Mouse (Mus musculus) ovary, postnatal 14 days (tissue): ENCODE data around the gene Med28.

Experiments used
- DNase-seq: peaks from one replicate; pipeline ENCODE4 v3.0.0; 2022; ENCODE audit warnings: low spot score

Gene Med28

DNA sequence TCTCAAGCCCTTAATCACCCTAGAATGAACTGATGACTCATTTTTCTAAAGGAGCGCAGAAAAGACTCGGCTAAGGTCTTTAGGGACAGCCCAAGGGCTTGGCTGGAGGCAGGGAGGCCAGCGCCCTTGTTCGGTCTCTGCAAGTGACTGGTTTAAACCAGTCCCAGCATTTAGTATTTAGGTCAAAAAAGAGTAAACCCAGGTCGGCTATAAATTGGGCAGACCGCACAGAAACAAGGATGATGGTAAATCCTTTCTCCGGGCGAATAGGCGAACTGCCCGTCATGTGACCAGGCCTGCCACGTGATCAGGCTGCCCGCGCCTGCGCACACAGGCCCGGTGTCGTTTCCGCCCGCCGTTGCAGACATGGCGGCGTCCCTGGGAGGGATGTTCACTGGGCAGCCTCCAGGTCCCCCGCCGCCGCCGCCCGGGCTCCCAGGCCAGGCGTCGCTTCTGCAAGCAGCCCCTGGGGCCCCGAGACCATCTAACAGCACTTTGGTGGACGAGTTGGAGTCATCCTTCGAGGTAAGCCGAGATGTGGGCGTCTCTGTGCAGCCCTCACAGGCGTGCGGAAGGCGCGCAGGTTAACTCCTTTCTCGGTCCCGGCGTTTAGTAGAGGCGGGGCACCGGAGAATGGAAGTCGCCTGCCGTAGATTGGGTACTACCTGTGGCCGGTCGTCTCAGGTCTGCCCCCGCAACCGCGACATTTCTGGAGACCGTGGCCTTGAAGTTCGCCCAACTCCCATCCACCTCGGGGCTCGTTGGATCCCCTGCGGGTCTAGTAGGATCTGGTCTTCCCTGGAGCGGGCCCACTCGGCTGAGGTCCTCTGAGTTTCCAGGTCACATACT lies at the start of gene Med28:
Gene Med28 (plus strand): TSS at position 270 of the 849 bp plus-strand sequence.
- DNase-seq, result peak; percentile 94

DNA sequence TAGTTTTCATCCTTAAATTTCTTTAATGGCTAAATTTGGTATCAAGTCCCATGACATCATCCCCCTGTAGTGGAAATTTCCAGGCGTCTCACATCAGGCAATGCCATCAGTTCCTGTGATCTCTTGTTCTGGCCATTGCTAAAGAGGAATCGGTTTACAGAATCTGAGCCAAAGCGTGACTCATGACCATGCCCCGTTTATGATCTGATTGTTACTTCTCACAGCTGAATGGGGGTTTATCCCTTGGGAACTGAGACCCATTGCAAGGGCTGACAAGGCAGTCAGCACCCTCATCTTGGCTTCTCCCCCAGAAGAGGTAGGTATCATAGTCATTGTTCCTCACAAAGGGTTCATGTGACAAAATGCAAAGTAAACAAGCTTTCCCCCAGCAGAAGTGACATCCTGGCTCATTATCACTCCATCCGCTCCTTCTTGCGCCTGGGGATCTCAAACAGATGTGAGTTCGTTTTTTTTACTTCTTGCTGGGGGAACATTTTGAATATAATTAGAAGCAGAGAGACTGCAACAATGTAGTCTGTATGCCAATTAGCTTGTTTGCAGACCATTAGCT lies 47.1 kb upstream of the Med28 start:
- no peak for DNase-seq

DNA sequence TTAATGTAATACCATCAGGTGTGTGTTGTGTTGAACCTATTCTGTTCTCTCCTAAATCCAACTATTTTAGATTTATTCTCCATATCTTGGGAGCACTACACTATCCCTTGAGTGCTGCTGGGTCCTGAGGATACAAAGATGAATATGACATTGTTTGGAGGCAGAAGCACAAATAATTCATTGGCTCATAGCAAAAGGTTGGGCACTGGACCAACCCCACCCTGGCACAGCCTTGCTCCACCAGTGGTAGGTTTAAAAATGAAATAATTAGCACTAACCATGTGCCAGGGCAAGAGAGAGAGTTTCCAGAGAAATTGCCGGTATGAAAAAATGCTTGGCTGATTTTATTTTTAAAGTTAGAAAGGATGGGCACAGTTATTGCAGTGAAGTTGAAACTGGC lies 46.5 kb upstream of the Med28 start:
- no peak for DNase-seq

DNA sequence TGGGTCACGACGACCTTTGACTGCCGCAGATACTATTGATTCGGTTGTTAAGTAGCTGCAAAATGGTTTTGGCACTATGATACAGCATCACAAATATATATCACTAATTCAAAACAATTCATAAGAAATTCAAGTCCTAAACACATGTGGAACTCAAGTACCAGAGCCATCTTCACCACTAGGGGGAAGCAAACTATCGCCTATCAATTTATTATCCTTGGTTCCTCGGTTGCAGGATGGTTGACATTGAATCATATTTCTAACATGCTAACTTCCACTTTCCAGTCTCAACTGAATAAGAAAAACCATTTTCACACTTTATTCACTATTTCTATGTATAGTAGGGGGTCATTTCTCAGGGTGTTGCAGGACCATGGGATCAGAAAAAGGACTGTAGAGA lies 45.8 kb upstream of the Med28 start:
- DNase-seq, result peak; percentile 51

DNA sequence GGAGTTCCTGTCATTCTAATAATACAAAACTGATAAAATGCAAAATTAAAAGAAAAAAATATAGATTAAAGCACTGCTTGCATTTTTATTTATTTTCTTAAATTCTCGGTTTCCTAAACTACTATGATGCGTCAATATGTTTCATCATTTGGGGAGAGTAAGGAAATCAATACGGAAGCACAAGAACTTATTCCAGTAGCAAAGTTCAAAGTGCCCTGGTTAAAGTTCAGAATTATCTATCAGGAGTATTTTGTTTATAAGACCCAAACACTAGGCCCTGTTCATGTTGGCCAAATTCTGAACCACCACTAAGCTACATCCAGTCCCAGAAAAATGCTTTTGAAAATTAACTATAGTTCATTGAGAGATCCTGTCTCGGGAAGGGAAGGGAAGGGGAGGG lies 45.3 kb upstream of the Med28 start:
- DNase-seq, result no peak

DNA sequence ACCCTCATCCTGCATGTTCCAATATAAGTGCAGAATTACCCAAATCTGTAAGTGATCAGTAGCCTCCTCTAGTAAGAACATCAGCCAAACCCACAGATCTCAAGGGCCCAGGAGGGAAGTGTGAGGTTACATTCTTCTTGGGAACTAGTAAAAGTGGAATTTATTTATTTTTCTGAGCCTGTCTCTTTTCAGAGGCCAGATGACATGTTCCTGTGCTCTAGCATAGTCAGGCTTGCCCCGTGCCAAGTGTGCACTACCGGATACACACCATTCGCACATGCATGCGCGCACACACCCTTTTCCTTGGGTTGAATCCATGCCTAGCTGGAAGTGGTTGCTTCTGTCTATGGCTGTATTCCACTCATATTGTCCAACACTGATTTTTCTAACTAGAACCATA lies 44.3 kb upstream of the Med28 start:
- no peak for DNase-seq

DNA sequence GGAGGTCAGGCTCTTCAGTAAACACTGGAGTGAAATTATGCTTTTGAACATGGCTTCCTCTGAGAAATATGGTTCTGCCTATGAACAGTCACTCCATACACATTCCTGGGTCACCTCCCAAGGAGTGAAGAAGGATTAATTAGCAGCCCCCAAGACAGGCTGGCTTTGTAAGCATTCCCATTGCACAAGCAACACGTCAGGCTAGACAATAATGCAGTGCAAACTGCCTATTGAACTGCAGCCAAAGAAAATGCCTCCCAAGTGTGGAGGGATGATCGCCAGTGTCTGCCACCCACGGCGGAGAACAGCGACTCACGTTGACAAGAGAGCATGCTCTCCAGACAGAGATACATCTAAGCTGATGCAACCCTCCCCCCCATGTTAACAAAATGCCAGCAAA lies 43.7 kb upstream of the Med28 start:
- DNase-seq, result no peak

DNA sequence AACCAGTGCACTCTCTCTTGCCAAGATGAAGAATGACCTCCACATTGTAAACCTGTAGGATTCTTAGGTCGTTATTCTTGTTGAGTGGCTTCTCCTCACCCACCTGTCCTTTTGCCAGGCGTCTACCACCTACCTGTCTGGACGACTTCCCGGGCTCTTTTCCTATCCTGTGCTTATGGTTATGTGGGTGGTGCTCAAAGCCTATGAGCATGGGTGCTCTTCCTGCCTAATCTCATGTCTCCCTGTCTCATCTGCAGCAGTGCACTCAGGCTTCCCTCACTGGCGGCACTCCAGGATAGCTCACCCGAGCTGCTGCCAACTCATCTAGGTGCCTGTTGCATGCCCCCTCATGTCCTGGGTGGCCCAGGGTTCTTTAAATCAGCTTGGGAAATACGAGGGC lies 42.4 kb upstream of the Med28 start:
- no peak for DNase-seq

DNA sequence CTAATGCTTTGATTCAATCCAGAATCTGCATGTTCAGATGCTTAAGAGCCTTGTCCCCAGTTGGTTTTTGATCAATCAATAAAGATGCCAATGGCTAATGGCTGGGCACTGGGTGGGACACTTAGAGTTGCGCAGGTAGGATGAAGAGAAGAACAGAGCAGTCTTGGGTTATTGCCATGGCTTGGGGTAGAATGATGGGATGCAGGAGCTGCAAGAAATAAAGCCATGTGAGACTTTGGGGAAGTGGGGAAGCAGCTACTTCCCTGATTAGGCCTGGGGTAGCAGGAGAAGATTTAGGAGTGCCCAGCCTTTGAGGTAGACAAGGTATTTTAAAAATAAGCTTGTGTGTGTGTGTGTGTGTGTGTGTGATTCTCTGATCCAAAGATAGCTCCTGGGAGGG lies 40.0 kb upstream of the Med28 start:
- no peak for DNase-seq

DNA sequence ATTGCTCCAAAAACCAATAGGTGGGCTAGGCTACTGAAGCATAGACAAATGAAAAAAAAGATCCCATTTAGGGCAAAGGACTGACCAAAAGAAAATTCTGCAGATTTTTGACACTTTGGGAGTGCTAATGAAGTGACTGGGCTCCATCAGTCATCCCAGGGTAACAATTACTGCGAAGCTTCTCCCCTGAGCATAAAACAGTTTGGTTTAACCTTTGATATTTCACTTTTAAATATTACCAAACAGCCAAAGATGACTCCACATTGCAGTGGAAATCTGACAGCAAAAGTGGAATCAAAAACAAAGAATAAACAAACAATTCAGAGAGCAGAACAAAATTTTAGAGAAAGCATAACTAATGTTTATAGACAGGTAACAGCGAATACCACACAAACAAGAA lies 38.9 kb upstream of the Med28 start:
- DNase-seq, result no peak

DNA sequence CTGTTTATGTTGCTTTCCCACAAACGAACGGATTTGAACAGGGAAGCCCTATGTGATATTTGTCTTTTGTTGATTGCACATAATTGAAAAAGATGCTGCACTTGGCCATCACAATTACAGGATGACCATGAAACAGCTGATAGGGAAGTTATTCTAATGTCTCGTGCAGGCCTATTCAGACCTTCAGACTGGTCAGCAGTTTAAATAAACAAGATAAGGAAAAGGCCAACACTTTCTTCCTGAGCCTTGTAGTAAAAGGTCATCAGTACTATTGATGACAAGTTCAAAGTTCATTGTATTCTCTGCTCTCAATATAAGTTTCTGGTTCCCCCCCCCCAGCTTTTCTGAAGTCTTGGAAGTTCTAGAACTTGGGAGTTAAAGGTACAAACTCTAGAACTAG lies 37.4 kb upstream of the Med28 start:
- DNase-seq, result no peak

DNA sequence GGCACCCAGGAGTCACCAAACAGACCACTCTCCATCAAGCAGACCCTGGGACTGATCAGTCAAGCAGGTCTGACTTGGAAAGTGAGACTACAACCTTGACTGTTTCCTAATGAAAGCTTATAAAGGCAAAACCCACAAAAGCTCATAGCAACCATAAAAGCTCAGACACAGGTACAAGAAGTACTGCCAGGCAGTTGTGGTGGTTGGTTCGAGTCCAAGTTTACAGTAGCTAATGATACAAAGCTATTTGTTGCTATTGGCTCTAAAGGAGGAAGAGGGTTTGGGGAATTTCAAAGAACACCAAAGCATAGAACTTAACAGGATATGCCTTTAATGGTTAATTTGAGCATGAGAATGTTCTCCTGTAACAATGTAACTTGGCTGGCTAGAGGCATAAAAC lies 36.4 kb upstream of the Med28 start:
- DNase-seq, result no peak

DNA sequence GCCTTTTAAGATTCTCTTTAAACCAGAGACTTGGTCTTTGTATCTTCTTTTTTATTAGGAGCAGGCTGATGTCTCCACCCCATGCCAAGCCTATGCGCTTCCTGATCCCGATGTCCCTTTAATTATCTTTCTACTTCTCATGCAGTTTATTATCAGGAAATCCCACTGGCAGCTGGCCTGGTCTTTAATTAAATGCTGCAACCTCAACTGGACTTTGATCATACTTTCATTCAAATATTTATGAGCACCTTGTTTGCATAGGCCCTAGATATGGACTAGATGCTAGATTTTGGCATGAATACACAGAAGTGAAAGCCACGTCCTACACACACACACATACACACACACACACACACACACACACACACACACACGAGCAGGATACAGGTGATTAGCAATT lies 28.3 kb upstream of the Med28 start:
- no peak for DNase-seq

DNA sequence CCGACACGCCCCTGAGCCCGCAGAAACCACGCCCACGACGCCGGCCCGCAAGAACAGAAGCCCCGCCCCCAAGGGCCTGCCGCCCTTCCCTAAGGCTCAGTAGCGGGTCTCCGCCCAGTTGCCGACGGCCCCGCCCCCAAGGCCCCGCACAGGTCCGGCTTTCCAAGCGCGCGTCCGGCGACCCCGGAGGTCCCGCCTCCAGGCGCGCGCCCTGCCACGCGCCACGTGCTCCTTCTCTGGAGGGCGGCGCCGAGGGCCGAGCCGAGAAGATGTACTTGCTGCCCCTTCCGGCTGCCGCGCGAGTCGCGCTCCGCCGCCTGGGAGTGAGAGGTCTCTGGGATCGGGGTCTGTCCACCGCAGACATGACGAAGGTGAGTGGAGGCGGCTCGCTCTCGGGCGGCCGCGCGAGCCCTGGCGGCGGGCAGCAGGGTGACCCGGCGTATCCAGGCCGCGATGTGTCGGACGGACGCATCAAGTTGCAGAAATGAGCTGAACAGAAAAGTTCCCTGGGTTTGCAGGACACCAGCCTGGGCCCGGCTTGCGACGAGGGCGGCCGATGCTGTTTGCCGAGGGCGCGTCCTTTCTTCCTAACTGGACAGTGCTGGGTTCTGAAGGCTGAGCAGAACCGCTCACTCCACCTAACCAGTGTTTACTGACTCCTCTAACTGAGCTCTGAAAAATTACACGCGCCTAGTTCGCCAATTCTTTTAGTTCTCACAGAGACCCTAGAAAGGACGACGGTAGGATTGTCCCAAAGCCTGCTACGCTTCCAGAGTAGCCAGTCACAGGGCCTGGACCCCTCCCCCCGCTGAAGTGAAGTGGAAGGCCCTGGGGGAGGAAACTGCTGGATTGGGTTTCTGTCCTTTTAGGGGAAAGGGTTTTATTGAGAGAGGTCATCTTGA lies 26.6 kb upstream of the Med28 start, which contains the start of gene Lap3:
Gene Lap3 (plus strand): TSS at position 184 of the 902 bp plus-strand sequence.
- DNase-seq, result peak; percentile 99

DNA sequence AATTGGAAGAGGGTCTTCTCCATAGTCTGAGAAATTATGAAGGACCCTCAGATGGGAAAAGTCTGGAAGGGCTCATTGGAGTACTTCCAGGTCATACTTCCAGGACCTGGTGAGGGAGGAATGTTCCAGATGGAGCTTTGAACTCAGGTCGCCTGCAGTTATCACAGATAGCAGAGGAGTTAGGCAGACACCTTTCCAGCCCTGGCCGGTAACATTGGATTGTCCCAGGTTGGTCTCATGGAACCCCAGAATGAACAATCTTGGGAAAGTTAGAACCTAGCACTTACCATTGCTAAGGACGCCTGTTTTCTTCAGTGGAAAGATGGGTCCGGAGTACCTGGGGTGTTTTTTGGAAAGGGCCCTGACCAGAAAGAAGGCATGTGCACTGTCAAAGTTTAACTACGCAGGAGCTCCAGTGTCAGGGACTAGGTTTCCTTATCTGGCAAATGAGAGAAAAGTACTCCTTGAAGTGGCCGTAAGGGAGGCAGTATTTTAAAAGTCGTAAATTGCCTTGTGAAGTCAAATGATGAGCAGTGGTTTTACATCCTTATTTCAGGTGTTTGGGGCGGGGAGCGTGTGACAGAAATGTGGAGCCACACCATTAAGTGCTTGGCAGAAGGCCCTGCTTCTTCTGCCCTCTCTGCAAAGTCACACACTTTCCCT lies 25.8 kb upstream of the Med28 start:
- no peak for DNase-seq

DNA sequence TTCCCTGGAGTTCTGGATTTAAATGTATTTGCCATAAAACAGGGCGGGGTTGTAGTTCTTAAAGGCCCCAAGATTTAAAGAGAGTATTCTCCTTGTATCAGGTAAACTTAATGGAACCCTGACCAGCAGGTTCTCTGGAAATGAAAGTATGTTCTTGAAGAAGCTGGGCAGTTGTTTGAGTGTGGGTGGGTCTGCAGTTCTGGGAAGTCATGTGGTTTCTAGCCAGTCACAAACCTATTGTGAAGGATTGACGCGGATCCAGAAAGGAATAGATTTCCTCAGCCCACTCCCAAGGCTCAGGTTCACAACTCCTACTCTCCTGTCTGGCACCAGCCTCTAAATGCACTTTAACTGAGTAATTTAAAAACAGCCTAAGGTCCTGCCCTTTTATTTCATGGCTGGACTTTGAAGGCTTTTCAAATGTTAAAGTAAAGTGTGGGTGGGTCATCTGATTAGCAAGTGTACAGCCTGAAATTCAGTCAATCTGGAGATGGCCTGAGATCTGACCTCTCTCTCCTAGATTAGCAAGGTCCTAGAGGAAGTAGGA lies 24.5 kb upstream of the Med28 start:
- DNase-seq, result no peak

DNA sequence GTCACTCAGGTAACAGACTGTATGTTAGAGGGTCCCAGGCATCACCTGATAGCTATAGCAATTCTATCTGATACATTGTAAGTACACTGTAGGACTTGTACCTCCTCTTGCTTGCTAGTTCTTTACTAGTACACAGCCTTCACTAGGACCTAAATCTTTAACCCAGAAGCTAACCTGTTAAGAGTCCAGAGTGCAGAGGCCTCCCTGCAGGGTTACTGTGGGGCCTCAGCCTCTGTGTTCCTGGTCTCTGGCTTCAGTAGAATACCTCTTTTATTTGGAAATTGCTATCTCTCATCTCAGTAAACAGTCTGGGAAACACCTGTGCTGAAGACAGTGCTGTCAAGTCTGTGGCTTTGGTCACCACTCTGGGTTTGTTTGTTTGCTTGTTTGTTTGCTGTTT lies 24.0 kb upstream of the Med28 start:
- no peak for DNase-seq

DNA sequence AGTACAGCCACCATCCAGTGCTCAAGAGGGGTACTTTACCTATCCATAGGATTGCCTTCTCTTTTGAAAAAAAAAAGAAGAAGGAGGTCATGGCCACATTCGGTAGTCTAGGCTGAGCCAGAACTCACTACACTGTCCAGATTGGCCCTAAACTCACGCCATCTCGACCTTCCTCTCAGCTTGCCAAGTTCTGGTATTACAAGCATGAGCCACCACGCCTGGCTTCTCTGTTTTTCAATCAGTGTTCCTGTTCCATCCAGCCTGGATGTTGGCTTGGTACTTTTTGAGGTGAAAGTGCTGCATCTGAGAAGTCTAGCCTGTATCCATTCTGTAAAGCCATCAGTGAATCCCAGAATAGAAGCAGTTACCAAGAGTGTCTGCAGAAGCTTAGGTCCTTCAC lies 23.6 kb upstream of the Med28 start:
- no peak for DNase-seq

DNA sequence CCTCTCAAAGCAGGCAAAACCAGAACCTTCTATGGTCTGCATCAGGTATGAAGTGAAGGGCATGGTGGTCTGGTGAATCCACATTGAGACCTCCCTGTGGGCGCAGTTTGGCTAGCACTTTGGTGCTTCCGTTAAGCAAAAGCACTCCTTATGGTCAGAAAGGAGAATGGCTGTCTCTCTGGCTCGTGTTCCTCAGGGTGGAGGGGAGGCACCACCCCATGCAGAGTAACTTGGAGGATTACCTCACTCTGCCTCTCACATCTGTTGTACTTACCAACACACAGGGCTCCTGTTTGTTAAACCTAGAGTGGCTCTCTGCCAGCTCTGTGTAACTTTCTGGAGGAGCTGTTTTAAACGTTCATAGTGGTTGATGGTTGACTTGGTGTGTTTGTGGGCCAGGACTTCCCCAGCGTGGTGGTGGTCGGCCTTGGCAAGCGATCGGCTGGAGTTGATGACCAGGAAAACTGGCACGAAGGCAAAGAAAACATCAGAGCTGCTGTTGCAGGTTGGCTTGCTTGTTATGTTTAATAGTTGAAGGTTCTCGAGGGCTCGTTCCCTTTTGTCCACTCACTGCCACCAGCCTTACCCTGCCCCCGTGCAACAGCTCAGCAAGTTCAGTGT lies 23.0 kb upstream of the Med28 start:
- DNase-seq, result no peak

DNA sequence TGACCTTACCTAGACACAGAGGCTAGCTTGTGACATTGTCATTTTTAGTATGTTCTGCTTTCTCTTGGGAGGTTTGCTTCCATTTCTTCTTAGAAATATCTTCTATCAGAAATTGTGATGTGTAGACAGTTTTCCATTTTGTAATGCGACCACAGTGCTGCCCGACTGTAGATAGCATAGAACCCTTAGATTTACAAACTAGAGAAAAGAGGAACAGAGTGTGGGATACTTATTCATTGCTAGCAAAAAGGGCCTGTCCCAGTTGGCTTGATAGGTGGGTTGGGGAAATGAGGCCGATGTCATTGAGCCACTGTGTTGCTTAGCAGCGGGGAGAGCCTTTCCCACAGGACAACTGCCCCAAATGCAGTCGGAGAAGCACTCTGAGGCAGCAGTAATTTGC lies 22.5 kb upstream of the Med28 start:
- DNase-seq, result no peak

DNA sequence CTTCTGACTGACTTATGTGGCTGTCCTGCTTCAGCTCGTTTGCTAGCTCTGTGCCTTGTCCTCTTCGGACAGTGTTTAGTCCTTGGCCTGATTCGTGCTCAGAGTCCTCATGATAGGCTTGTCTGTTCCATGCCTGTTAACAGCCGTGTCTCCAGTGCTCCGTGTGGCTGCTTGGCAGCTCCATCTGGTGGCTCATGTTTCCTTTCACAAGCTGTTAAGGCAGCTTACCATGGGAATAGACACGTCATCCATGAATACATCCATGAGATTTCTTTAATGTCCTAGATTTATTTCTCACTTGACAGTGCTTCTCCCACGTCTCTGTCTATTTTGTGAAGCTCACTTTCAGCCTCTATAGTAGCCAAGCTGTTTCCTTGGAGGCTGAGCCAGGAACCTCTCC lies 10.0 kb upstream of the Med28 start:
- DNase-seq, result no peak

DNA sequence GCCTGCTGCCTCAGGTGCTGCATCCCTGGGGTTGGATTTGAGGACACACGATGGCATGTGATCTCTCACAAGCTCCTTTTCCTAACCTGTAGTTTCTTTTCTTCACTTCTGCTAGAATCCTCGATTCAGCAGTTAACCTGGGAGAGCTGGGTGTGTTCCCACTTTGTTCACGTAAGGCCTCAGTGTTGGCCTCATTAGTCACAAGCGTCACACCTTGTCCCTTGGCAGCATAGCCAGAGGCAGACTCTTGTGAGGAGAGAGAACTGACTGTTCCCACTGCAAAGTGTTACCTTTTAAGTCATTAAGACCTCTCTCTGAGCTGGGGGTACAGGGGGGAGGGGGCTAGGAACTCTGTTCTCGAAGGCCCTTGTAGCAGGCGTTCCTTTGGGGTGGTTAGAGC lies 7.1 kb upstream of the Med28 start:
- no peak for DNase-seq
